Comparison of ENCODE assay signal across 12 mouse cellular contexts in the genomic region with DNA sequence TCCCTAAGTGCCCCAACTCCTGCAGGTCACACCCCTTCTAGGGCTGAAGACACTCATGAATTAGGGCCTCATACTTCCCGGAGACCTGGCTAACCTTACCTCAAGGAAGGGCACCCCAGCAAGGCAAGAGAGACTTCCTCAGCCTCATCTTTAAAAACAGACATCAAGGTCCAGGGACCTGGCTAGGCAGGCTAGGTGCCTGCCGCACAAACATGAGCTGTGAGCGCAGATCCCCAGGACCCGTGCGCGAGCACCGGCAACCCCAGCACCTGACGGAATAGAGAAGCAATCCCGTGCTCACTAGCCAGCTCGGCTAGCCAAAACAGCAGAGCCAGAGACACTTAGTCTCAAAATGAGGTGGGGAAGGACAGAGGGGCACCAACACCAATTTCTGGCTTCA. TPM values are rescaled to one million over a fixed set of nuclear protein-coding genes. Genes with fewer than 3 reads are reported as not detected.
A peak's percentile ranks its signal among the peaks of the same experiment; 100 is the strongest.
DNase-seq lines count a peak whose midpoint lies in the region; ATAC-seq and TF ChIP-seq lines count a peak whose summit lies in the region.
"Had no signal": no experiment of that assay in that cellular context is flagged by ENCODE, and none has a peak within 500 bp of the region (broad histone marks: within the 10 kb centered on the region; RNA-seq: fewer than 3 reads in every experiment).

No protein-coding gene starts in this region.

- no peak overlapping the region for H3K4me2 ChIP-seq in hindbrain, embryonic 11.5 days (replicated peaks; ENCODE audit: low read depth, low read length)
- H3K4me2 ChIP-seq in midbrain, postnatal 0 days (ENCODE audit: low read depth, low read length, poor library complexity, severe bottlenecking), result peak overlapping the region; percentile 22; the same call in 1 of the 2 replicates
- no peak overlapping the region for H3K4me2 ChIP-seq in midbrain, embryonic 16.5 days (ENCODE audit: low read length)
- peak overlapping the region; percentile 27 for H3K4me2 ChIP-seq in hindbrain, embryonic 13.5 days
- peak overlapping the region; percentile 12; the same call in 1 of the 2 replicates for H3K4me2 ChIP-seq in neural tube, embryonic 14.5 days (ENCODE audit: low read depth, low read length)

- peaks cover 3% of the 10 kb centered on the region; the same call in 1 of the 2 replicates for H3K9me3 ChIP-seq in hindbrain, embryonic 10.5 days
- no peaks in the 10 kb centered on the region for H3K9me3 ChIP-seq in hindbrain, embryonic 11.5 days (ENCODE audit: control insufficient read depth, low read length)
- no peaks in the 10 kb centered on the region for H3K9me3 ChIP-seq in midbrain, postnatal 0 days (ENCODE audit: low read length)
- H3K9me3 ChIP-seq in midbrain, embryonic 16.5 days (replicated peaks; ENCODE audit: control insufficient read depth, low read length, poor library complexity, severe bottlenecking), result no peaks in the 10 kb centered on the region
- H3K9me3 ChIP-seq in hindbrain, embryonic 13.5 days, result no peaks in the 10 kb centered on the region
- no peaks in the 10 kb centered on the region for H3K9me3 ChIP-seq in neural tube, embryonic 14.5 days (ENCODE audit: control insufficient read depth, low read length)
- H3K9me3 ChIP-seq: embryonic facial prominence, embryonic 12.5 days; G1E had no signal

- peaks cover 42% of the 10 kb centered on the region for H3K36me3 ChIP-seq in hindbrain, embryonic 10.5 days
- H3K36me3 ChIP-seq in hindbrain, embryonic 11.5 days (ENCODE audit: control insufficient read depth, insufficient read depth, low read length), result no peaks in the 10 kb centered on the region
- H3K36me3 ChIP-seq in midbrain, postnatal 0 days (ENCODE audit: insufficient read depth, low read length), result no peaks in the 10 kb centered on the region; the same call in 1 of the 2 replicates
- no peaks in the 10 kb centered on the region for H3K36me3 ChIP-seq in midbrain, embryonic 16.5 days (ENCODE audit: control insufficient read depth, insufficient read depth, low read length)
- peaks cover 6% of the 10 kb centered on the region for H3K36me3 ChIP-seq in hindbrain, embryonic 13.5 days
- no peaks in the 10 kb centered on the region for H3K36me3 ChIP-seq in neural tube, embryonic 14.5 days (ENCODE audit: control insufficient read depth, insufficient read depth, low read length)

- WGBS in hindbrain, embryonic 10.5 days, result 82% methylated on average over 10 of the region's 10 CpGs
- 73% methylated on average over 10 of the region's 10 CpGs for WGBS in hindbrain, embryonic 11.5 days
- 74% methylated on average over 10 of the region's 10 CpGs for WGBS in midbrain, postnatal 0 days
- WGBS in midbrain, embryonic 16.5 days, result 78% methylated on average over 10 of the region's 10 CpGs
- 79% methylated on average over 10 of the region's 10 CpGs for WGBS in hindbrain, embryonic 13.5 days
- WGBS in neural tube, embryonic 14.5 days, result 72% methylated on average over 10 of the region's 10 CpGs

- DNase-seq in hindbrain, embryonic 10.5 days (ENCODE audit: low spot score), result no peak
- DNase-seq in hindbrain, embryonic 11.5 days (ENCODE audit: low spot score), result no peak
- no peak for DNase-seq in midbrain, postnatal 0 days (ENCODE audit: low spot score)
- no peak for DNase-seq in cerebellum, adult 8-10 months
- DNase-seq: gastrocnemius, postnatal 10 days; kidney, adult 9 months; thymus, postnatal 4 days had no signal

- H3K4me1 ChIP-seq in hindbrain, embryonic 10.5 days (replicated peaks), result peaks cover 95% of the 10 kb centered on the region
- H3K4me1 ChIP-seq in hindbrain, embryonic 11.5 days (replicated peaks; ENCODE audit: control insufficient read depth, insufficient read depth, low read length), result peaks cover 30% of the 10 kb centered on the region
- peaks cover 48% of the 10 kb centered on the region for H3K4me1 ChIP-seq in midbrain, postnatal 0 days (ENCODE audit: insufficient read depth, low read length)
- peaks cover 61% of the 10 kb centered on the region for H3K4me1 ChIP-seq in midbrain, embryonic 16.5 days (ENCODE audit: control insufficient read depth, insufficient read depth, low read length)
- H3K4me1 ChIP-seq in hindbrain, embryonic 13.5 days (replicated peaks), result peaks cover 88% of the 10 kb centered on the region
- H3K4me1 ChIP-seq in neural tube, embryonic 14.5 days (ENCODE audit: control insufficient read depth, insufficient read depth, low read length), result peaks cover 68% of the 10 kb centered on the region

- ATAC-seq in hindbrain, embryonic 11.5 days (ENCODE audit: low FRiP score), result no peak
- ATAC-seq in midbrain, postnatal 0 days (ENCODE audit: low FRiP score), result no peak
- no peak for ATAC-seq in midbrain, embryonic 16.5 days
- ATAC-seq in hindbrain, embryonic 13.5 days (ENCODE audit: low FRiP score), result no peak
- ATAC-seq in neural tube, embryonic 14.5 days (ENCODE audit: low read depth), result no peak

- 0 out of 2 replicates have a peak overlapping the region, but pooled peaks have one; percentile 13 for H3K4me3 ChIP-seq in hindbrain, embryonic 10.5 days
- H3K4me3 ChIP-seq in hindbrain, embryonic 11.5 days (ENCODE audit: low read depth, low read length), result no peak overlapping the region
- H3K4me3 ChIP-seq in midbrain, postnatal 0 days (ENCODE audit: low read depth, low read length), result no peak overlapping the region
- no peak overlapping the region for H3K4me3 ChIP-seq in midbrain, embryonic 16.5 days (ENCODE audit: low read depth, low read length)
- H3K4me3 ChIP-seq in hindbrain, embryonic 13.5 days, result no peak overlapping the region
- H3K4me3 ChIP-seq in neural tube, embryonic 14.5 days (ENCODE audit: low read depth, low read length), result no peak overlapping the region
- H3K4me3 ChIP-seq: embryonic facial prominence, embryonic 12.5 days had no signal

- no peak for TF ChIP-seq CTCF in midbrain, postnatal 0 days (IDR thresholded peaks at IDR 0.05)

- no peak overlapping the region for H3K27ac ChIP-seq in hindbrain, embryonic 10.5 days
- no peak overlapping the region for H3K27ac ChIP-seq in hindbrain, embryonic 11.5 days (ENCODE audit: low read depth, low read length)
- H3K27ac ChIP-seq in midbrain, postnatal 0 days (ENCODE audit: low read depth, low read length), result no peak overlapping the region
- no peak overlapping the region for H3K27ac ChIP-seq in midbrain, embryonic 16.5 days (ENCODE audit: low read length)
- 0 out of 2 replicates have a peak overlapping the region, but pooled peaks have one; percentile 64 for H3K27ac ChIP-seq in hindbrain, embryonic 13.5 days
- H3K27ac ChIP-seq in neural tube, embryonic 14.5 days (ENCODE audit: low read depth, low read length), result no peak overlapping the region
- H3K27ac ChIP-seq: embryonic facial prominence, embryonic 12.5 days had no signal

- no peak overlapping the region for H3K9ac ChIP-seq in hindbrain, embryonic 11.5 days (ENCODE audit: low read depth, low read length)
- H3K9ac ChIP-seq in midbrain, postnatal 0 days (replicated peaks; ENCODE audit: low read length, poor library complexity, severe bottlenecking), result no peak overlapping the region
- H3K9ac ChIP-seq in midbrain, embryonic 16.5 days (ENCODE audit: low read depth, low read length), result no peak overlapping the region
- H3K9ac ChIP-seq in hindbrain, embryonic 13.5 days, result peak overlapping the region; percentile 53; the same call in 1 of the 2 replicates
- no peak overlapping the region for H3K9ac ChIP-seq in neural tube, embryonic 14.5 days (replicated peaks; ENCODE audit: low read depth, low read length)

- no peaks in the 10 kb centered on the region for H3K27me3 ChIP-seq in hindbrain, embryonic 10.5 days (ENCODE audit: insufficient read depth, poor library complexity, severe bottlenecking)
- no peaks in the 10 kb centered on the region for H3K27me3 ChIP-seq in hindbrain, embryonic 11.5 days (ENCODE audit: control insufficient read depth, insufficient read depth, low read length)
- H3K27me3 ChIP-seq in midbrain, postnatal 0 days (ENCODE audit: insufficient read depth, low read length), result no peaks in the 10 kb centered on the region
- no peaks in the 10 kb centered on the region for H3K27me3 ChIP-seq in midbrain, embryonic 16.5 days (ENCODE audit: control insufficient read depth, insufficient read depth, low read depth, low read length)
- H3K27me3 ChIP-seq in hindbrain, embryonic 13.5 days, result no peaks in the 10 kb centered on the region
- no peaks in the 10 kb centered on the region for H3K27me3 ChIP-seq in neural tube, embryonic 14.5 days (ENCODE audit: control insufficient read depth, insufficient read depth, low read length)
- H3K27me3 ChIP-seq: embryonic facial prominence, embryonic 12.5 days had no signal

RNA-seq across cellular contexts. Expression of a gene that starts 7.6 kb away (rescaled TPM):
- 9.3 and 10.1 TPM in 2 replicates for polyA plus RNA-seq in hindbrain, embryonic 10.5 days (2016; fragmentation: Nextera tagmentation; extraction: Ambion mirVana)
- 13.4 and 21.0 TPM in 2 replicates for polyA plus RNA-seq in hindbrain, embryonic 11.5 days (2014; fragmentation: Nextera tagmentation; extraction: Ambion mirVana)
- 59.8 and 63.1 TPM in 2 replicates for total RNA-seq in midbrain, postnatal 0 days (2014; rRNA removed)
- 7.1 and 8.4 TPM in 2 replicates for polyA plus RNA-seq in midbrain, postnatal 0 days (2015; fragmentation: Nextera tagmentation; extraction: Ambion mirVana)
- polyA plus RNA-seq in midbrain, embryonic 16.5 days (2015; fragmentation: Nextera tagmentation; extraction: Ambion mirVana), result 9.6 and 10.1 TPM in 2 replicates
- polyA plus RNA-seq in hindbrain, embryonic 13.5 days (2015; fragmentation: Nextera tagmentation; extraction: Ambion mirVana), result 10.3 and 10.4 TPM in 2 replicates
- 16.8 and 17.7 TPM in 2 replicates for polyA plus RNA-seq in neural tube, embryonic 14.5 days (2014; fragmentation: Nextera tagmentation; extraction: Ambion mirVana)

RNA-seq across cellular contexts. Expression of a gene that starts 34.8 kb away (rescaled TPM):
- 115 and 118 TPM in 2 replicates for polyA plus RNA-seq in hindbrain, embryonic 10.5 days (2016; fragmentation: Nextera tagmentation; extraction: Ambion mirVana)
- 99.0 and 99.3 TPM in 2 replicates for polyA plus RNA-seq in hindbrain, embryonic 11.5 days (2014; fragmentation: Nextera tagmentation; extraction: Ambion mirVana)
- 39.5 and 48.7 TPM in 2 replicates for total RNA-seq in midbrain, postnatal 0 days (2014; rRNA removed)
- polyA plus RNA-seq in midbrain, postnatal 0 days (2015; fragmentation: Nextera tagmentation; extraction: Ambion mirVana), result 56.6 and 57.1 TPM in 2 replicates
- polyA plus RNA-seq in midbrain, embryonic 16.5 days (2015; fragmentation: Nextera tagmentation; extraction: Ambion mirVana), result 69.8 and 70.1 TPM in 2 replicates
- polyA plus RNA-seq in hindbrain, embryonic 13.5 days (2015; fragmentation: Nextera tagmentation; extraction: Ambion mirVana), result 78.8 and 84.8 TPM in 2 replicates
- 70.8 and 71.5 TPM in 2 replicates for polyA plus RNA-seq in neural tube, embryonic 14.5 days (2014; fragmentation: Nextera tagmentation; extraction: Ambion mirVana)

Comparison
In these comparisons a context has a peak if more than half of its experiments do, and no peak if none do; other contexts are left out.
1. H3K4me2 ChIP-seq: peak in midbrain, postnatal 0 days (single experiment), hindbrain, embryonic 13.5 days (single experiment) and neural tube, embryonic 14.5 days (single experiment); none in hindbrain, embryonic 11.5 days (single experiment) and midbrain, embryonic 16.5 days (single experiment).